Mouse (Mus musculus): Measurements from ENCODE around the gene Fgfr2. TPM values are rescaled to one million over a fixed set of nuclear protein-coding genes. Genes with fewer than 3 reads are reported as not detected.

Gene Fgfr2
- polyA plus RNA-seq, 1 experiment, result 3.0 TPM

GRCm38 (mm10) chr7:130654562-130654961 lies 2468.6 kb downstream of the Fgfr2 start:
- H3K27ac ChIP-seq (ENCODE audit: control insufficient read depth, insufficient read depth, low read depth, low read length), result peak overlapping the region; percentile 64; the same call in 1 of the 2 replicates
- peaks cover 7% of the 10 kb centered on the region for H3K4me1 ChIP-seq (ENCODE audit: control insufficient read depth, insufficient read depth, low read length)

DNA sequence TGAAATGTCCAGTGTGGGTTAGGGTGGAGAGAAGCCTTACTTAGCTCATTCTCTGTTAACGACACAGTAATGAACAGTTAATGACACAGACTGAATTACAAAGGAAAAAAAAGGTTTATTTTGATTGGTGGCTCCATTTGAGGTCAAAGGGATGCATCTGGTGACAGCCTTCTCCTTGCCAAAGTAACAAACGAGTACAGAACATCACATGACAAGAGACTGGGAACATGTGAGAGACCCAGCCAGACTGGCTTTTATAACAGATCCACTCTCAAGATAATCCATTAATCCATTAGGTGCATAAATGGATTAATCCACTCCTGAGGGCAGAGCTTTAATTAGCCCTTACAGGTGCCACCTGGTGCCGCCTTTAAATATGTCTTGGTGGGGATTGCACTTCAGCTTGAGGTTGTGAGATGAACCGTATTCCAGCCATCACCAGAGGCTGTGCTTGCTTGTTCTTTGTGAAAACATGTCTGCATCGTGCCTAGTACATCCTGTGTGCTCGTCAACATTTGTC lies 2470.1 kb downstream of the Fgfr2 start:
- H3K27ac ChIP-seq (ENCODE audit: control insufficient read depth, insufficient read depth, low read depth, low read length), result no peak overlapping the region
- no peaks in the 10 kb centered on the region for H3K27me3 ChIP-seq (ENCODE audit: control insufficient read depth, insufficient read depth, low read length)
- no peaks in the 10 kb centered on the region for H3K36me3 ChIP-seq (ENCODE audit: control insufficient read depth, insufficient read depth, low read length)
- TF ChIP-seq POLR2A (IDR thresholded peaks at IDR 0.05; ENCODE audit: control insufficient read depth, low read depth, low read length) (no peak), CTCF (IDR thresholded peaks at IDR 0.05; ENCODE audit: control insufficient read depth, insufficient read depth, insufficient replicate concordance, low read depth, low read length) (no peak)
- peaks cover 14% of the 10 kb centered on the region for H3K4me1 ChIP-seq (ENCODE audit: control insufficient read depth, insufficient read depth, low read length)
- no peak overlapping the region for H3K4me3 ChIP-seq (ENCODE audit: control insufficient read depth, low read depth, low read length)

More at GRCm38 (mm10) chr7:130654562-130654961, 2468.6 kb downstream of the Fgfr2 start:
- Histone ChIP-seq H3K27me3 (ENCODE audit: control insufficient read depth, insufficient read depth, low read length) (no peaks in the 10 kb centered on the region), H3K36me3 (ENCODE audit: control insufficient read depth, insufficient read depth, low read length) (no peaks in the 10 kb centered on the region), H3K4me3 (ENCODE audit: control insufficient read depth, low read depth, low read length) (no peak overlapping the region)
- TF ChIP-seq CTCF (IDR thresholded peaks at IDR 0.05; ENCODE audit: control insufficient read depth, insufficient read depth, insufficient replicate concordance, low read depth, low read length) (no peak), POLR2A (IDR thresholded peaks at IDR 0.05; ENCODE audit: control insufficient read depth, low read depth, low read length) (no peak)

DNA sequence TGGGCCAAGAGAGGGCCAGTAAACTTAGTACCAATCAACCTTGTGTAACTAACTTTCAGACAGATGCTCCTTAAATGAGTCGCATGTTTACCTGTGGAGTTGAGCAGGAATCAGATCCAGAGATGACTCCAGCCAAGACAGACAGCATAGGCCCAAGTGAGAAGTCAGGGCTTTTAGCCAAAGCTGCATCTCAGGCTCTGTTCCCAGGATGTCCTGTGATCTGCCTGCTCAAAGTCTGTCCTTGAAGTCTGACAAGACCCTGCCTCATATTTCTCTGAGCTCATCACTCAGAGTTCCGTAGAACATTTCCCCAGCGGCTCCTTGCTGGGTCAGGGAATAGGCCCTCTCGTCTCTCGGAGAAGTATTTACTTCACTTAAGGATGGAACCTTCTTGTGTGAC lies 2472.5 kb downstream of the Fgfr2 start:
- TF ChIP-seq CTCF (IDR thresholded peaks at IDR 0.05; ENCODE audit: control insufficient read depth, insufficient read depth, insufficient replicate concordance, low read depth, low read length), result no peak
- no peak for TF ChIP-seq POLR2A (IDR thresholded peaks at IDR 0.05; ENCODE audit: control insufficient read depth, low read depth, low read length)
- Histone ChIP-seq H3K4me3 (ENCODE audit: control insufficient read depth, low read depth, low read length) (no peak overlapping the region), H3K27ac (ENCODE audit: control insufficient read depth, insufficient read depth, low read depth, low read length) (peak overlapping the region; percentile 16; the same call in 1 of the 2 replicates), H3K27me3 (ENCODE audit: control insufficient read depth, insufficient read depth, low read length) (no peaks in the 10 kb centered on the region), H3K4me1 (ENCODE audit: control insufficient read depth, insufficient read depth, low read length) (peaks cover 12% of the 10 kb centered on the region), H3K36me3 (ENCODE audit: control insufficient read depth, insufficient read depth, low read length) (no peaks in the 10 kb centered on the region)

GRCm38 (mm10) chr7:130649257-130649656 lies 2473.9 kb downstream of the Fgfr2 start:
- no peaks in the 10 kb centered on the region for H3K27me3 ChIP-seq (ENCODE audit: control insufficient read depth, insufficient read depth, low read length)
- H3K4me3 ChIP-seq (ENCODE audit: control insufficient read depth, low read depth, low read length), result no peak overlapping the region
- H3K27ac ChIP-seq (ENCODE audit: control insufficient read depth, insufficient read depth, low read depth, low read length), result peak overlapping the region; percentile 59
- no peak for TF ChIP-seq POLR2A (IDR thresholded peaks at IDR 0.05; ENCODE audit: control insufficient read depth, low read depth, low read length)
- TF ChIP-seq CTCF (IDR thresholded peaks at IDR 0.05; ENCODE audit: control insufficient read depth, insufficient read depth, insufficient replicate concordance, low read depth, low read length), result no peak
- peaks cover 12% of the 10 kb centered on the region for H3K4me1 ChIP-seq (ENCODE audit: control insufficient read depth, insufficient read depth, low read length)
- no peaks in the 10 kb centered on the region for H3K36me3 ChIP-seq (ENCODE audit: control insufficient read depth, insufficient read depth, low read length)

GRCm38 (mm10) chr7:130648061-130648460 lies 2475.1 kb downstream of the Fgfr2 start:
- Histone ChIP-seq H3K27me3 (ENCODE audit: control insufficient read depth, insufficient read depth, low read length) (no peaks in the 10 kb centered on the region), H3K36me3 (ENCODE audit: control insufficient read depth, insufficient read depth, low read length) (no peaks in the 10 kb centered on the region), H3K4me3 (ENCODE audit: control insufficient read depth, low read depth, low read length) (no peak overlapping the region), H3K4me1 (ENCODE audit: control insufficient read depth, insufficient read depth, low read length) (peaks cover 12% of the 10 kb centered on the region), H3K27ac (ENCODE audit: control insufficient read depth, insufficient read depth, low read depth, low read length) (peak overlapping the region; percentile 62)
- TF ChIP-seq POLR2A (IDR thresholded peaks at IDR 0.05; ENCODE audit: control insufficient read depth, low read depth, low read length) (no peak), CTCF (IDR thresholded peaks at IDR 0.05; ENCODE audit: control insufficient read depth, insufficient read depth, insufficient replicate concordance, low read depth, low read length) (no peak)

DNA sequence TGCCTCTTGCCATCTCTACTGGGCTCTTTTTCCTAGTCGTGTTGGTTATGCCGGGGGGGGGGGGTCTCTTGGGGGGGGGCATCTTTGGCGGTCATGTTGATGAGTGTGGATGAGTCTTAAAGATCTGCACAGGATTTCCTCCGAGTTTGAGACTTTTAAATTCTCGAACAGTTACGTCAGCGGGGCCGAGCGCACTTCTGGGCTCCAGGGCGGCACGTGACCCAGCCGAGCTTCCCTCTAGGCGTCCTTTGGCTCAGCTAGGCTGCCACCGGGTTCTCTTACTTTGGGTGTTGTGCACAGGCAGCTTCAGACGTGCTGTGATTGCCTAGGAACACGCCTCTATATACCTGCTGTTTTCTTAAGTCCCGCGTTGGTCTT lies 2476.4 kb downstream of the Fgfr2 start:
- Histone ChIP-seq H3K4me3 (ENCODE audit: control insufficient read depth, low read depth, low read length) (peak overlapping the region; percentile 85), H3K27ac (ENCODE audit: control insufficient read depth, insufficient read depth, low read depth, low read length) (peak overlapping the region; percentile 58), H3K4me1 (ENCODE audit: control insufficient read depth, insufficient read depth, low read length) (peaks cover 12% of the 10 kb centered on the region), H3K27me3 (ENCODE audit: control insufficient read depth, insufficient read depth, low read length) (no peaks in the 10 kb centered on the region), H3K36me3 (ENCODE audit: control insufficient read depth, insufficient read depth, low read length) (no peaks in the 10 kb centered on the region)
- no peak for TF ChIP-seq CTCF (IDR thresholded peaks at IDR 0.05; ENCODE audit: control insufficient read depth, insufficient read depth, insufficient replicate concordance, low read depth, low read length)
- peak; percentile 42; the same call in 1 of the 2 replicates for TF ChIP-seq POLR2A (IDR thresholded peaks at IDR 0.05; ENCODE audit: control insufficient read depth, low read depth, low read length)

- Histone ChIP-seq H3K27ac (ENCODE audit: control insufficient read depth, insufficient read depth, low read depth, low read length) (peak overlapping the region; percentile 68), H3K4me1 (ENCODE audit: control insufficient read depth, insufficient read depth, low read length) (peaks cover 12% of the 10 kb centered on the region), H3K27me3 (ENCODE audit: control insufficient read depth, insufficient read depth, low read length) (no peaks in the 10 kb centered on the region), H3K36me3 (ENCODE audit: control insufficient read depth, insufficient read depth, low read length) (no peaks in the 10 kb centered on the region), H3K4me3 (ENCODE audit: control insufficient read depth, low read depth, low read length) (peak overlapping the region; percentile 85)
- TF ChIP-seq POLR2A (IDR thresholded peaks at IDR 0.05; ENCODE audit: control insufficient read depth, low read depth, low read length), result no peak
- TF ChIP-seq CTCF (IDR thresholded peaks at IDR 0.05; ENCODE audit: control insufficient read depth, insufficient read depth, insufficient replicate concordance, low read depth, low read length), result no peak
These were observed 2477.0 kb downstream of the Fgfr2 start for GRCm38 (mm10) chr7:130645994-130646761.
